Mouse (Mus musculus) CD4-positive naive resting alpha-beta T cell, adult 76 days (primary cell): Measurements from ENCODE around the gene Ptgs2. TPM values are rescaled to one million over a fixed set of nuclear protein-coding genes. Genes with fewer than 3 reads are reported as not detected.

Experiments
- total RNA-seq: library from RNA; stranded (reverse); gene quantifications from one replicate; pipeline ENCODE4 v1.2.4, GENCODE M21; 2023

The Ptgs2 gene
- 2.1 TPM for total RNA-seq

GRCm38 (mm10) chr1:150099790-150100333, at the start of gene Ptgs2:
Ptgs2 (plus strand) TSS chr1:150100031.

Other genes starting within 250 kb of the Ptgs2 start
- gene Pla2g4a, start 138.7 kb upstream of the Ptgs2 start, total RNA-seq: 0.56 TPM
- gene Pdc, start 219.4 kb downstream of the Ptgs2 start, total RNA-seq: not detected